Mouse (Mus musculus) embryonic facial prominence, embryonic 13.5 days (tissue): ENCODE measurements around the gene Soga1. TPM values are rescaled to one million over a fixed set of nuclear protein-coding genes. Genes with fewer than 3 reads are reported as not detected.

ENCODE experiments used
- ATAC-seq: fragments of 200-750 bp; cut with Nextera tagmentation; 2 replicates; pipeline ENCODE4 v1.8.0; 2017; ENCODE audit warnings: low read depth; ENCODE audit not compliant: insufficient number of reproducible peaks, insufficient read depth, low FRiP score, low TSS enrichment
- H3K27ac ChIP-seq: fragments of 300-500 bp; sonication (generic); 2 replicates; pipeline ENCODE4 v1.5.1; 2015; ENCODE audit warnings: moderate library complexity, mild to moderate bottlenecking, inconsistent platforms
- H3K27me3 ChIP-seq: fragments of 300-500 bp; sonication (generic); 2 replicates; pipeline ENCODE4 v1.6.1; 2015; ENCODE audit warnings: mild to moderate bottlenecking, inconsistent platforms
- H3K36me3 ChIP-seq: fragments of 300-500 bp; sonication (generic); 2 replicates; pipeline ENCODE4 v1.6.1; 2015; ENCODE audit warnings: mild to moderate bottlenecking, inconsistent platforms
- H3K4me1 ChIP-seq: fragments of 300-500 bp; sonication (generic); 2 replicates; pipeline ENCODE4 v1.6.1; 2015; ENCODE audit warnings: inconsistent platforms
- H3K4me2 ChIP-seq: fragments of 300-500 bp; sonication (generic); 2 replicates; pipeline ENCODE4 v1.6.1; 2015; ENCODE audit warnings: moderate library complexity, mild to moderate bottlenecking, inconsistent platforms
- H3K4me3 ChIP-seq: fragments of 300-500 bp; sonication (generic); 2 replicates; pipeline ENCODE4 v1.5.1; 2015; ENCODE audit warnings: mild to moderate bottlenecking, inconsistent platforms
- H3K9ac ChIP-seq: fragments of 300-500 bp; sonication (generic); 2 replicates; pipeline ENCODE4 v1.6.1; 2015; ENCODE audit warnings: mild to moderate bottlenecking, inconsistent platforms
- H3K9me3 ChIP-seq: fragments of 300-500 bp; sonication (generic); 2 replicates; pipeline ENCODE4 v1.6.1; 2016; ENCODE audit warnings: inconsistent platforms
- WGBS: fragments of 180-500 bp; shearing (Covaris S2); methylation state at CpG from one replicate; pipeline ENCODE4 v1.1.7; 2015; ENCODE audit warnings: mixed read lengths; 5-methylcytosine and 5-hydroxymethylcytosine counted together
- polyA plus RNA-seq: library from polyadenylated mRNA; unstranded; fragments of >200 nt; fragmentation: Nextera tagmentation; extraction: Ambion mirVana; gene quantifications from 2 replicates; pipeline ENCODE4 v1.2.1, GENCODE M21; 2015

Soga1 gene
- polyA plus RNA-seq, 1 experiment from 2014 or later: 7.1 TPM

GRCm38 (mm10) chr2:157030804-157031203 is 48.2 kb downstream of the Soga1 start:
- peaks cover 91% of the 10 kb centered on the region for H3K36me3 ChIP-seq
- H3K4me1 ChIP-seq: no peaks in the 10 kb centered on the region
- WGBS: 45% methylated on average over 9 of the region's 9 CpGs
- no peaks in the 10 kb centered on the region for H3K27me3 ChIP-seq
- no peak for ATAC-seq
- no peak overlapping the region for H3K9ac ChIP-seq
- H3K27ac ChIP-seq: no peak overlapping the region
- no peak overlapping the region for H3K4me2 ChIP-seq
- H3K9me3 ChIP-seq: no peaks in the 10 kb centered on the region
- no peak overlapping the region for H3K4me3 ChIP-seq

DNA sequence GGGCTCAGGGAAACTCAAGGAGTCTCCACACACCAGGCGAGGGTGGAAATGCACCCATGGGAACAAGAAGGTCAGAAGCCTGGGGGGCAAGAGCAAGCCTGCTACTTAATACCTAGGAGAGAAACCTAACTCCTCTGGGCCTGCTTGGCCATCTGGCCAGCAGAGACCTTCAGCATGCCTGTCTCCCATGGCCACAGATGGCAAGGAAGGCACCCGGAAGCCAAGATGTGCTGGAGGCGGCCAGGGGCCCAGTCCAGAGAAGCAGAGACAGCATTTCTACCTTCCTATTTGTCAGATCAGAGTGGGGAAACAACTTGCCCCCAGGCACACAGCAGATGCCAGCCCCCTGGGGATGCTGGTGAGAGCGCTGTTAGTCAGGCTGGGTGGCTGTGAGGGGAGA is 50.8 kb downstream of the Soga1 start:
- Histone ChIP-seq H3K9ac (no peak overlapping the region), H3K4me1 (no peaks in the 10 kb centered on the region), H3K27me3 (no peaks in the 10 kb centered on the region), H3K36me3 (peaks cover 97% of the 10 kb centered on the region), H3K4me2 (no peak overlapping the region), H3K9me3 (peaks cover 7% of the 10 kb centered on the region; the same call in 1 of the 2 replicates), H3K27ac (no peak overlapping the region), H3K4me3 (no peak overlapping the region)
- 89% methylated on average over 4 of the region's 4 CpGs for WGBS
- ATAC-seq: no peak

DNA sequence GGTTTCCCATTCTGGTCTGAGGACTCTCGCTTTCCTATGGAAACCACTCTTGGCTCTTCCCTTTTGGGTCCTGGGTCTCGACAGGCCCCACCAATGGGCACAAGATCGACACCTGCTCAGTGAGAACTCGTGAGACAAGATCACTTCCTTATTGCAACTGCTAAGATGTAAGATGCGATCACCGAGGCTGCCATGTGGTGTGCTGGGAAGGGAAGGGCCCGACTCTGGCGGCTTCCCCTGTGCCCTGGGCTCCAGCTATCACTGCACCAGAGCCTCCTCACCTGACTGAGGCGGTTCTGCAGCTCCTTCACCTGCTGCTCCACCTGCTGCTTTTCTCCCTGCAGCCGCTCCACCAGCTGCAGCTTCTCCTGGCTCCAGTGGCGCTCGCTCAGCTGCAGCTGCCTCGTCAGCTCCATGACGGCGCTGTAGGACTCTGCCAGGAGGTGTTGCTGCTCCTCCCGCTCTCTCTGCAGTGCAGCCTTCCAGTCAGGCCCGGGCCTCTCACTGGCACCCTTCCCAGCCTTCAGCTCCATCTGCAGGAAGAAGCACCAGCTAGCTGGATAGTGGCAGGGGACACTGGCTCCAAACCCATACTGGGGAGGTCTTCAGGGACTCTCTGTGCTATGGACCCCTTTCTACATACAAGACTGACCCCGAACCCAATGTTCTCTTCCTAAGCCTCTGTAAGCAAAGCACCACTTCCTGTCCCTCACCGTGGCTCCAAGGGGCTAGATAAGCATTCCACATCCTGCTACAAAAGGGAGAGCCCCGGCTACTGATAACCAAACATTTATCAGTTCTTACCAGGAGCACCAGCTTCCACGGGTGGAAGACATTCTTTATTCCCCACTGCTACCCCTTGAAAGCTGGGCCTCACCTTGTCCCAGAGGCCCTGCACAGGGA is 51.7 kb downstream of the Soga1 start:
- WGBS: 93% methylated on average over 21 of the region's 21 CpGs
- Histone ChIP-seq H3K9me3 (peaks cover 7% of the 10 kb centered on the region; the same call in 1 of the 2 replicates), H3K36me3 (peaks cover 97% of the 10 kb centered on the region), H3K27ac (no peak overlapping the region), H3K4me1 (no peaks in the 10 kb centered on the region), H3K27me3 (no peaks in the 10 kb centered on the region), H3K9ac (no peak overlapping the region), H3K4me3 (no peak overlapping the region), H3K4me2 (no peak overlapping the region)
- no peak for ATAC-seq

- peaks cover 100% of the 10 kb centered on the region for H3K36me3 ChIP-seq
- WGBS: 98% methylated on average over 16 of the region's 16 CpGs
- H3K4me3 ChIP-seq: no peak overlapping the region
- peaks cover 7% of the 10 kb centered on the region; the same call in 1 of the 2 replicates for H3K9me3 ChIP-seq
- ATAC-seq: no peak
- H3K4me2 ChIP-seq: no peak overlapping the region
- no peak overlapping the region for H3K27ac ChIP-seq
- no peak overlapping the region for H3K9ac ChIP-seq
- H3K4me1 ChIP-seq: no peaks in the 10 kb centered on the region
- H3K27me3 ChIP-seq: no peaks in the 10 kb centered on the region
Observed at GRCm38 (mm10) chr2:157021156-157021555, 57.9 kb downstream of the Soga1 start.

- Histone ChIP-seq H3K27me3 (no peaks in the 10 kb centered on the region), H3K4me2 (no peak overlapping the region), H3K4me1 (no peaks in the 10 kb centered on the region), H3K4me3 (no peak overlapping the region), H3K36me3 (peaks cover 99% of the 10 kb centered on the region), H3K9me3 (no peaks in the 10 kb centered on the region), H3K27ac (no peak overlapping the region), H3K9ac (no peak overlapping the region)
- WGBS: 99% methylated on average over 4 of the region's 4 CpGs
- ATAC-seq: no peak
Observed at GRCm38 (mm10) chr2:157019228-157019627, 59.8 kb downstream of the Soga1 start.

GRCm38 (mm10) chr2:157016529-157017270 is 62.4 kb downstream of the Soga1 start:
- ATAC-seq: no peak
- Histone ChIP-seq H3K4me1 (no peaks in the 10 kb centered on the region; the same call in 1 of the 2 replicates), H3K4me3 (no peak overlapping the region), H3K27ac (no peak overlapping the region), H3K9ac (no peak overlapping the region), H3K4me2 (no peak overlapping the region), H3K36me3 (peaks cover 85% of the 10 kb centered on the region), H3K27me3 (no peaks in the 10 kb centered on the region), H3K9me3 (no peaks in the 10 kb centered on the region)
- WGBS: 81% methylated on average over 18 of the region's 18 CpGs

GRCm38 (mm10) chr2:157012341-157012740 is 66.7 kb downstream of the Soga1 start:
- WGBS: 90% methylated on average over 6 of the region's 6 CpGs
- no peak for ATAC-seq
- no peaks in the 10 kb centered on the region for H3K27me3 ChIP-seq
- H3K9me3 ChIP-seq: no peaks in the 10 kb centered on the region
- H3K36me3 ChIP-seq: peaks cover 41% of the 10 kb centered on the region
- no peak overlapping the region for H3K4me2 ChIP-seq
- H3K27ac ChIP-seq: no peak overlapping the region
- H3K4me1 ChIP-seq: peaks cover 23% of the 10 kb centered on the region
- H3K4me3 ChIP-seq: no peak overlapping the region
- H3K9ac ChIP-seq: no peak overlapping the region

GRCm38 (mm10) chr2:157010634-157011310 is 68.3 kb downstream of the Soga1 start:
- Histone ChIP-seq H3K9ac (peak overlapping the region; percentile 47; the same call in 1 of the 2 replicates), H3K4me2 (no peak overlapping the region), H3K27ac (no peak overlapping the region), H3K27me3 (no peaks in the 10 kb centered on the region), H3K9me3 (no peaks in the 10 kb centered on the region), H3K4me1 (peaks cover 34% of the 10 kb centered on the region), H3K4me3 (no peak overlapping the region), H3K36me3 (peaks cover 25% of the 10 kb centered on the region)
- no peak for ATAC-seq
- WGBS: 44% methylated on average over 11 of the region's 11 CpGs

GRCm38 (mm10) chr2:157010121-157010520 is 68.9 kb downstream of the Soga1 start:
- no peak overlapping the region for H3K4me3 ChIP-seq
- H3K4me1 ChIP-seq: peaks cover 38% of the 10 kb centered on the region
- H3K36me3 ChIP-seq: peaks cover 24% of the 10 kb centered on the region
- H3K9ac ChIP-seq: peak overlapping the region; percentile 47; the same call in 1 of the 2 replicates
- no peak overlapping the region for H3K4me2 ChIP-seq
- H3K27ac ChIP-seq: peak overlapping the region; percentile 28; the same call in 1 of the 2 replicates
- H3K9me3 ChIP-seq: no peaks in the 10 kb centered on the region
- H3K27me3 ChIP-seq: no peaks in the 10 kb centered on the region
- ATAC-seq: no peak

DNA sequence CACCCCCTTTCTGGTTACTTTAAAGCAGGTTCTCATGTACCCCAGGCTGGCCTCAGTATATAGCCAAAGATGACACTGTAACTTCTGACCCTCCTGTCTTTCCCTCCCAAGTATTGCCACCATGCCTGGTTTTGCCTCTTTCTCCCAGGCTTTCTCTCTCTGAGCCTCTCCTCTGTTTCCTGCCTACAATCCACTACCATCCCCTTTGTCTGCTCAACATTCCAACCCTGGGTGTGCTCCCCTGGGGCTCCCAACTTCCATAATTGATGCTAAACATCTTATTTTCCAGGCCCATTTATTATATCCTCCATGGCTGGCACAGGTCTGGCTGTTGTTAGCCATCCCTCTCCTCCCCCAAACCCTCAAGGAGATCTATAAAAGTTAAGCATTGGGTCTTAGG is 70.5 kb downstream of the Soga1 start:
- Histone ChIP-seq H3K36me3 (peaks cover 24% of the 10 kb centered on the region), H3K4me2 (no peak overlapping the region), H3K9me3 (no peaks in the 10 kb centered on the region), H3K27me3 (no peaks in the 10 kb centered on the region), H3K4me3 (no peak overlapping the region), H3K27ac (no peak overlapping the region), H3K9ac (no peak overlapping the region), H3K4me1 (peaks cover 38% of the 10 kb centered on the region)
- ATAC-seq: no peak

GRCm38 (mm10) chr2:157007234-157007596 is 71.8 kb downstream of the Soga1 start:
- H3K9ac ChIP-seq: peak overlapping the region; percentile 82
- ATAC-seq: 0 out of 2 replicates have a peak, but pooled peaks have one; percentile 15
- peaks cover 38% of the 10 kb centered on the region for H3K4me1 ChIP-seq
- H3K27me3 ChIP-seq: no peaks in the 10 kb centered on the region
- 29% methylated on average over 5 of the region's 5 CpGs for WGBS
- H3K4me2 ChIP-seq: peak overlapping the region; percentile 90
- peak overlapping the region; percentile 80 for H3K4me3 ChIP-seq
- H3K36me3 ChIP-seq: peaks cover 24% of the 10 kb centered on the region
- peak overlapping the region; percentile 84 for H3K27ac ChIP-seq
- no peaks in the 10 kb centered on the region for H3K9me3 ChIP-seq
